Mouse (Mus musculus) kidney, adult 2 months (tissue): ENCODE data around the gene St14. TPM values are rescaled to one million over a fixed set of nuclear protein-coding genes. Genes with fewer than 3 reads are reported as not detected.
"Not testable (repeated sequence)": the region's sequence is repeated elsewhere in the genome, so short reads cannot be mapped to it uniquely, and the experiment has no call there.

Source experiments
- DNase-seq: peaks from one replicate; pipeline ENCODE4 v3.0.0; 2021
- H3K27ac ChIP-seq: fragments of 200-500 bp; 2 replicates; pipeline ENCODE4 v1.5.1; 2012; ENCODE audit warnings: low read depth, low read length, control low read depth, inconsistent platforms; ENCODE audit not compliant: insufficient read depth
- H3K27me3 ChIP-seq: fragments of 200-500 bp; replicated peaks from 2 replicates; pipeline ENCODE4 v1.6.1; 2012; ENCODE audit warnings: mild to moderate bottlenecking, moderate library complexity, low read length, inconsistent platforms; ENCODE audit not compliant: control insufficient read depth, insufficient read depth
- H3K36me3 ChIP-seq: fragments of 200-500 bp; 2 replicates; pipeline ENCODE4 v1.6.1; 2012; ENCODE audit warnings: mild to moderate bottlenecking, moderate library complexity, low read length, inconsistent platforms; ENCODE audit not compliant: control insufficient read depth, insufficient read depth
- H3K4me1 ChIP-seq: fragments of 200-500 bp; 2 replicates; pipeline ENCODE4 v1.6.1; 2011; ENCODE audit warnings: low read length; ENCODE audit not compliant: control insufficient read depth, insufficient read depth
- H3K4me3 ChIP-seq: fragments of 200-500 bp; 2 replicates; pipeline ENCODE4 v1.5.1; 2011; ENCODE audit warnings: mild to moderate bottlenecking, low read depth, low read length, control low read depth; ENCODE audit not compliant: insufficient read depth
- CTCF ChIP-seq: fragments of 200-500 bp; conservative IDR thresholded peaks from 2 replicates; pipeline ENCODE4 v1.5.1; 2011; ENCODE audit warnings: low read depth, mild to moderate bottlenecking, control low read depth, low read length, moderate library complexity, mixed read lengths; ENCODE audit not compliant: insufficient read depth, insufficient read length
- POLR2A ChIP-seq: fragments of 200-500 bp; IDR thresholded peaks from one replicate; pipeline ENCODE4 v1.6.1; 2011; ENCODE audit warnings: low read depth, low read length, control low read depth
- WGBS: fragments of 180-500 bp; shearing (Covaris S2); methylation state at CpG from one replicate; pipeline ENCODE4 v1.1.7; 2018; 5-methylcytosine and 5-hydroxymethylcytosine counted together
- polyA plus RNA-seq: library from polyadenylated mRNA; depleted of rRNA; stranded (reverse); fragments of >200 nt; gene quantifications from 2 replicates; pipeline ENCODE4 v1.2.3, GENCODE M21; 2012; rRNA removed

Gene St14
- polyA plus RNA-seq, 1 experiment, result 62.8 TPM

- Histone ChIP-seq H3K27me3 (no peaks in the 10 kb centered on the region), H3K27ac (no peak overlapping the region), H3K4me3 (no peak overlapping the region), H3K36me3 (no peaks in the 10 kb centered on the region; the same call in none of the 2 replicates), H3K4me1 (peaks cover 7% of the 10 kb centered on the region; the same call in 1 of the 2 replicates)
- TF ChIP-seq POLR2A (no peak), CTCF (no peak)
- WGBS, result 67% methylated on average over 2 of the region's 2 CpGs
- DNase-seq, result no peak
Measured at GRCm38 (mm10) chr9:31058723-31059122, 72.9 kb downstream of the St14 start.

GRCm38 (mm10) chr9:31051509-31051908 is 80.1 kb downstream of the St14 start:
- not testable (repeated sequence) for H3K27me3 ChIP-seq, H3K27ac ChIP-seq, DNase-seq, H3K4me1 ChIP-seq, H3K4me3 ChIP-seq, H3K36me3 ChIP-seq
- 93% methylated on average over 6 of the region's 6 CpGs for WGBS

DNA sequence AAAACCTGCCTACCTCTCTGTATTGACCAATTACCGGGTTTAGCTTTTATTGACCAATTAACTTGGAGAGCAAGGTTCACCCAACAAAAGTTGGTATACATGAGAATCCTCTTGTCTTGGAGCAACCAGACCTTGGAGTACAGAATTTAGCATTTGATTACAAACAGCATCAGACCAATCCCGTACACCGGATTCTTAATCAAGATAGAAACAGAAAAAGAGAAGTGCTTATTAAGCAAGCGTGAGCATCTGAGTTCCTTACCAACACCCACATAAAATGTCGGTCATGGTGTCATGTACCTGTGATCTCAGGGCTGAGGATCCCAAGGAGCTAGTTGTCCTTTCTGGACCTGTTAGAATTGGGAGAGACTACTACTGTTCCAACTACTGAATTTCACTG is 81.4 kb downstream of the St14 start:
- Histone ChIP-seq H3K4me1 (no peaks in the 10 kb centered on the region), H3K27ac (no peak overlapping the region), H3K4me3 (no peak overlapping the region), H3K27me3 (no peaks in the 10 kb centered on the region), H3K36me3 (no peaks in the 10 kb centered on the region; the same call in 1 of the 2 replicates)
- no peak for TF ChIP-seq POLR2A
- no peak for TF ChIP-seq CTCF
- no peak for DNase-seq
- 91% methylated on average over 5 of the region's 5 CpGs for WGBS

Other genes starting within 250 kb of the St14 start
- 6.2 and 7.3 TPM in 2 replicates for gene Adamts15, start 209.4 kb downstream of the St14 start, polyA plus RNA-seq
- 0.83 and 1.7 TPM in 2 replicates for gene Adamts8, start 189.3 kb downstream of the St14 start, polyA plus RNA-seq
- gene Zbtb44, start 101.2 kb downstream of the St14 start, polyA plus RNA-seq, result 8.3 and 9.9 TPM in 2 replicates
- 556 and 574 TPM in 2 replicates for gene Aplp2, start 80.0 kb upstream of the St14 start, polyA plus RNA-seq
- 4.1 and 4.9 TPM in 2 replicates for gene Prdm10, start 148.7 kb upstream of the St14 start, polyA plus RNA-seq